Mouse (Mus musculus) embryo, embryonic 10 days (tissue): ENCODE measurements around the gene Ethe1.
"Not testable (repeated sequence)": the region's sequence is repeated elsewhere in the genome, so short reads cannot be mapped to it uniquely, and the experiment has no call there.

Experiments used
- DNase-seq: peaks from one replicate; pipeline ENCODE4 v3.0.0-alpha.2; 2015; ENCODE audit warnings: low spot score

Ethe1 gene

GRCm38 (mm10) chr7:24612308-24612910 lies 25.1 kb downstream of the Ethe1 start:
- no peak for DNase-seq

DNA sequence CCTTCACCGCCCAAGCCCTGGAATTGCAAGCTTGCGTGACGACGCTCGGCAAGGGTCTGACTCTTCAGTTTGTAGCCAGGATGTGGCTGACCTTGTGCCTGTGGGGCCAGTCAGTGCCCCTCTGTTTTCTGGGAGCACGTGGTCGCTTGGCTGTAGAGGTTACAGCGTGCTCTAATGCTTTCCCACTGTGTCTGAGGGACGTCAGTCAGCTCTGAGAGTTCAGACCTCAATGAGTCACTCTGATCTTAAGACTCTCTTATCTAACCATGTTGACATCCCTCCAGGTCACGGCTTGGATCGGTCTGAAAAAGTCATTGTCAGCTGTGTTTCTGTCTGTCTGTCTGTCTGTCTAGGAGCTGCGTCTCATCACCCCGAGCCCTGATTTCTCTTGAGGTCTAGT lies 27.5 kb downstream of the Ethe1 start:
- no peak for DNase-seq

DNA sequence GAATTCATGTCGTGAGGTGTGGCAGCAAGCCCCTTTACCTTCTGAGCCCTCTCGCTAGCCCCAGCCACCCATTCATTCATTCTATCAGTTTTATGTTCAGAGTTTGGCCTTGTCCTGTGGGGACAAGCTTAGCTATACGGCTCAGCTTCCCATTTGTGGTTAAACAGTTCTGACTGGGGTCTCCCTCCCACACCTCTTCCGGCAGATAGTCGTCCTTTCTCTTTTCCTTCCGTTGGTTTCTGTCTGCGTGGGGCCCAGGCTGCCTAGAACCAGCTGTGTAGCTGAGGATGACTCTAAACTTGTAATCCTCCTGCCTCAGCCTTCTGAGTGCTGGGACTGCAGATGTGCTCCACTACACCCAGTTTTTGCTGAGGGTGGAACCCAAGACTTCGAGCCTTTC lies 30.4 kb downstream of the Ethe1 start:
- DNase-seq: no peak

GRCm38 (mm10) chr7:24618374-24618773 lies 31.0 kb downstream of the Ethe1 start:
- not testable (repeated sequence) for DNase-seq

DNA sequence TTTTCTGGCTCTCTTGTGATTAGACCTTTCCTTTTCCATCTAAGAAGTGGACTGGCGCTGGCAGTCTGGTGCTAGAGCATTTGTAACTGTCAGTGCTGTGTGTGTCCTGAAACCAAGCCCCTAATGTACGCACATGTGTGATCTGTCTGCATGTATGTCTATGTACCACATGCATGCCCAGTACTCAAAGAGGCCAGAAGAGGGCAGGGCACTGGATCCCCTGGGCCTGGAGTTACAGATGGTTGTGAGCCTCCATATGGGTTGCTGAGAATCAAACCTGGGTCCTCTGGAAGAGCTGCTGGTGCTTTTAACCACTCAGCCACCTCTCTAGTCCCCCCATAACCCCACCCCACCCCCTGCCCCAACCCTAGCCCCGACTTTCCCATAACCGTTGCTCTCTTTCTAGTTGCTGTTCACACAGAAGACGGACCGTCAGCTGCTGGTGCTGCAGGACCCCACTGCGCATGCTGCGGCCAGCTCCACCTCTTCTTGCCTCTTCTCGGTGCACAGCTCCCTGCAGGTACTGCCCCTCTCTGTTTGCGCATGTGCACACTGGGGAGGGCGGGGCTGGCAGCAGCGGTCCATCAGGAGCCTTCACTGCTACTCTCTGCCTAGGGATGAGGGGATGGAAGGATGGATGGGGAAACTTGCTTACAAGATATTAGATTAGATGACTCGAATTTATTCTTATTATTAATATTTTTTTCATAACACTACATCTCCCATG lies 32.5 kb downstream of the Ethe1 start:
- DNase-seq: no peak

DNA sequence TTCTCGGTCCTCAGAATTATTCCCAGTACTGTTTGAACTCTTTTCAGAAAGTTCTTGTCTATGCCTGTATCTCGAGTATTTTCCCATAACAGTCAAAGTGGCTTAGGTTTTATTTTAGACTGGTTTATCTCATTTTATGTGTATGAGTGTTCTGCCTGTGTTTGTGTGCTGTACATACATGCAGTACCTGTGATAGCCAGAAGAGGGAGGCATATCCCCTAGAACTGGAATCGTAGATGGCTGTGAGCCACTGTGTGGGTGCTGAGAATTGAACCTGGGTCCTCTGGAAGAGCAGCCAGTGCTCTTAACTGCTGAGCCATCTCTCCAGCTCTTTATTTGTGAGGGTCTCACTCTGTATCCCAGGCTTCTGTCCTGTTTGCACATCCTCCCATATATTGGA lies 33.9 kb downstream of the Ethe1 start:
- DNase-seq: no peak

- no peak for DNase-seq
Observed at GRCm38 (mm10) chr7:24622967-24623366, 35.6 kb downstream of the Ethe1 start.

DNA sequence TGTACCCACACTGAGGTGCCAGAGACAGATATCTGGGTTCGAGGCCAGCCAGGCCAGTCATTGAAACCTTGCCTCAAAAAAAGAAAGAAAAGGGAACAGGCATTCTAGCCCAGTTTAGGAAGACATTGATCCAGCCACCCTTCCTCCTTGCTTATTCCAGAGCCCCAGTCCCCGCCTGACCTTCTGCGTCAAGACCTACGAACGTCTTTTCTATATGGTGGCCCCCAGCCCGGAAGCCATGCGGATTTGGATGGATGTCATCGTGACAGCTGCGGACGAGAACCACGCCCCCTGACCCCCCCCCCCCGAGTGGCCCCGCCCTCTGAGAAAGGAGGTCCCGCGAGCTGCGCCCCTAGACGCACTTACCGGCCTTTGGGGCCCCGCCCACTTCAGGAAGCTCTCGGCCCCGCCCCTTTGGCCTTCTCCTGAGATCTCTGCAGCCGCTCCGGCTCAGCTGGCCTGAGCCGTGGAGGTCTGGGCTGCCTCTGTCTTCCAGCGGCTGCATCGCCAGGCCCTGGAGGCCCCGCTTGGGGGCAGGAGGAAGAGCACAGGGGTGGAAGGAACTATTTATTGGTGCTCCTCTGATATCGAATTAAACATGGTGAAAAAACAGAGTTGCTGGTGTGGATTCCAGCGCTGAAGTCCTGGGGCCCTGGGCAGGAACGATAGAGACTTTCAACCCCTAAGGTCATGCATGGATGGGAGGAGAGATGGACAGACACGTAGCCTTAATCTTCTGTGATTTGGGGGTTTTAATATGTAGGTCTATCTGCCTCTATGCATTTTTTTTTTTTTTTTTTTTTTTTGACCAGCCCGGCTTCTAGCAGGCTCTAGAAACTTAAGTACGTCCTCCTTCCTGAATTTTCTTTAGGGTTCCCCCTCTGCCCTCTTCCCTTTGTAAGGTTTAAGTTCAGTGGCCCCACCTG lies 41.6 kb downstream of the Ethe1 start:
- DNase-seq: peak; percentile 88

DNA sequence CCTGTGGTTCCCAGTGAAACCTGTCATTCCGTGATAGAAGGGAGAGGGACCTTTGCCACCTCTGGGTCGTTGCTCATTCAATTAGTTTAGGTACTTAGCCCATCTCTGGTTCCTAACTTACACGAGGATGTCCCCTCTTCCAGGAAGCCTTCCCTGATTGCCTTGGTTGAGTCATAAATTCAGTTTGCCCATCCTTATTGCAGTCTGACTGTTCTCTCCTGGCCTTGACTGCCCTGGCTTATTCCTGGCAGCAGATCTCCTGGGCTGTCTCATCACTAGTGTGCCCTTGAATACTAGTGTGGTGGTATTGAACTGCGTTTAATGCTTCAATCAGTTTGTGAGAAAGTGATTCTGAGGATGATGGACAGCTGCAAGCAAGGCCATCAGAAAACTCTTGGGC lies 42.3 kb downstream of the Ethe1 start:
- no peak for DNase-seq

DNA sequence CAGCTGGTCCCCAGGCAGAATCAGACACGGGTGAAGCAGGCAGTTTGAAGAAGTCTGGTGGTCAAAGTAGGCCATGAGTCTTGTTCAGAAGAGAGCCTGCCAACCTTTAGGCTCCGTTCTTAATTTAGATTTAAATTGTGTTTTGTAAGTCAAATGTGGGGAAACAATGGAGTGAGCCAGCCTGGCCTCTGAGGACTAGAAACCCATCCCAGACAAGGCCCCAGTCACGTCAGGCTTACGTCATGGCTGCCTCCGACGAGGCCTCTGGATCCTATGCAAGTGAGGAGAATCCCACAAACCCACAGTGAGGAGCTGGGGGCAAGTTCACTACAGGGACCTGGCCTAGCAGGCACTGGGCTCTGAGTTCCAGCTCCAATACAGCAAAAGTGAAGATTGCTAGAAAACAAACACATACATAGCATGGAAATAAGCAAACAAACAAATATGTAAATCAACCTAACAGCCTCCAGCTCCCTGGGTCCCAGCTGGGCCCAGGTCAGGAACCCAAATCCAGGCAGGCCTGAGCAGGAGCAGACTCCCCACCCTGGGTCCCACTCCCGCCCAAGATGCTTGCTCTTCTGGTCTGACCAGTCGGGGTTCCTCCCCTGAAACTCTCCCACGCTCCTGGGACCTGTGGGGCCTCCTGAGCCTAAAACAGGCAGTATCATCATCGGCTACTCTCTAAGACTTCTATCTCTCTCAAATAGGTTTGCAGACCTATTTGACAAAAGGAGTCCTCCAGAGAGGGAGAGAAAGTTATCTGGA lies 43.0 kb downstream of the Ethe1 start:
- no peak for DNase-seq

GRCm38 (mm10) chr7:24636264-24636663 lies 48.9 kb downstream of the Ethe1 start, which contains the start of gene Lypd3:
Gene Lypd3, plus strand, starts transcription at chr7:24636550.
- no peak for DNase-seq

- no peak for DNase-seq
Observed at GRCm38 (mm10) chr7:24637046-24637445, 49.7 kb downstream of the Ethe1 start.

GRCm38 (mm10) chr7:24638026-24638856 lies 50.9 kb downstream of the Ethe1 start:
- DNase-seq: peak; percentile 43

DNA sequence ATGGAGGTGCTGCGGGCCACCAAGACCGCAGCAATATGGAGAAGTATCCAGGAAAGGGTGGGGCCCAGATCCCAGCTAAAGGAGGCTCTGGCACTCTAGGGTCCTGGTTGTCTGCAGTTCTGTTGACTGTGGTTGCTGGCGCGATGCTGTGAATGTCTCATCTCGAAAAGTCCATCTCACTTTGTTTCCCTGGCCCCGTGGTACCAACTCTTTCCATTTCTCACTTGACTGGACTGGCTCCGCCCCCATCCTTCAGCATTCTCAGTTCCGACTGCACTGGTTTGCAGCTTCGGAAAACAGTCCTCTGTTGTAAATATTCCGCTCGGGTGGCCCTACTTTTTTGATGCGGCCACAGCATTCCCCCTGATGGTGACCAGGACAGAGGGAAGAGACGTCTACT lies 53.1 kb downstream of the Ethe1 start:
- no peak for DNase-seq

- peak; percentile 77 for DNase-seq
Observed at GRCm38 (mm10) chr7:24642491-24642890, 55.1 kb downstream of the Ethe1 start.

- DNase-seq: no peak
Observed at GRCm38 (mm10) chr7:24644492-24644891, 57.1 kb downstream of the Ethe1 start.

DNA sequence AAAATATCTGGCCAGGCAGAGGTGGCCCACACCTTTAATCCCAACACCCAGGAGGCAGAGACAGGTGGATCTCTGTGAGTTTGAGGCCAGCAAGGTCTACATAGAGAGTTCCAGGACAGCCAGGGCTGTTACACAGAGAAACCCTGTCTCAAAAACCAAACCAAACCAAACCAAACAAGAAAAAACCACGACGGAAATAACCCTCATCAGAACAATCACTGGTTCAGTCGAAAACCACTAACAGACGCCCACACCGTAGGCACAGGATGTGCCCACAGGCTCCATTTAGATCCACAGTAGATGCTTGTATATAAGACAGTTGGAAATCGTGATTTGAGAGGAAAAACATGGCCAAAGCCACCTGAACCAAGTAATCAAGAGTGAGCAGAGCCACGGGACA lies 57.7 kb downstream of the Ethe1 start:
- DNase-seq: no peak

- no peak for DNase-seq
Observed at GRCm38 (mm10) chr7:24646486-24646885, 59.1 kb downstream of the Ethe1 start.

- peak; percentile 81 for DNase-seq
Observed at GRCm38 (mm10) chr7:24653681-24654080, 66.3 kb downstream of the Ethe1 start.
